Mouse (Mus musculus) liver, embryonic 16.5 days (tissue): Measurements from ENCODE around the gene H2afj. TPM values are rescaled to one million over a fixed set of nuclear protein-coding genes. Genes with fewer than 3 reads are reported as not detected.
"Not testable (repeated sequence)": the region's sequence is repeated elsewhere in the genome, so short reads cannot be mapped to it uniquely, and the experiment has no call there.

Experiments
- ATAC-seq: fragments of 200-750 bp; cut with Nextera tagmentation; 2 replicates; pipeline ENCODE4 v1.8.0; 2017; ENCODE audit warnings: low read depth, mild to moderate bottlenecking, moderate number of reproducible peaks, moderate library complexity
- H3K27ac ChIP-seq: fragments of 300-500 bp; sonication (generic); 2 replicates; pipeline ENCODE4 v1.5.1; 2014; ENCODE audit warnings: mild to moderate bottlenecking, low read length
- H3K27me3 ChIP-seq: fragments of 300-500 bp; sonication (generic); 2 replicates; pipeline ENCODE4 v1.6.1; 2014; ENCODE audit warnings: low read depth, low read length, mixed read lengths; ENCODE audit not compliant: control insufficient read depth, insufficient read depth
- H3K36me3 ChIP-seq: fragments of 300-500 bp; sonication (generic); 2 replicates; pipeline ENCODE4 v1.6.1; 2014; ENCODE audit warnings: mild to moderate bottlenecking; ENCODE audit not compliant: control insufficient read depth, insufficient read depth
- H3K4me1 ChIP-seq: fragments of 300-500 bp; sonication (generic); 2 replicates; pipeline ENCODE4 v1.6.1; 2014; ENCODE audit warnings: low read depth, low read length, mixed read lengths; ENCODE audit not compliant: control insufficient read depth
- H3K4me2 ChIP-seq: fragments of 300-500 bp; sonication (generic); 2 replicates; pipeline ENCODE4 v1.6.1; 2014; ENCODE audit warnings: low read depth, low read length, mixed read lengths
- H3K4me3 ChIP-seq: fragments of 300-500 bp; sonication (generic); 2 replicates; pipeline ENCODE4 v1.5.1; 2014; ENCODE audit warnings: low read depth, mild to moderate bottlenecking, low read length
- H3K9ac ChIP-seq: fragments of 300-500 bp; sonication (generic); 2 replicates; pipeline ENCODE4 v1.6.1; 2014; ENCODE audit warnings: low read depth, low read length
- H3K9me3 ChIP-seq: fragments of 300-500 bp; sonication (generic); replicated peaks from 2 replicates; pipeline ENCODE4 v1.6.1; 2016; ENCODE audit warnings: low read length; ENCODE audit not compliant: control insufficient read depth
- WGBS: fragments of 180-500 bp; shearing (Covaris S2); extraction: QIAGEN DNeasy Blood & Tissue Kit; methylation state at CpG from one replicate; pipeline ENCODE4 v1.1.7; 2014; ENCODE audit not compliant: insufficient replicate concordance; 5-methylcytosine and 5-hydroxymethylcytosine counted together
- polyA plus RNA-seq: library from polyadenylated mRNA; unstranded; fragments of >200 nt; fragmentation: Nextera tagmentation; extraction: Ambion mirVana; gene quantifications from 2 replicates; pipeline ENCODE4 v1.2.1, GENCODE M21; 2015

Gene H2afj
- polyA plus RNA-seq, 1 experiment from 2014 or later, result 126 TPM

DNA sequence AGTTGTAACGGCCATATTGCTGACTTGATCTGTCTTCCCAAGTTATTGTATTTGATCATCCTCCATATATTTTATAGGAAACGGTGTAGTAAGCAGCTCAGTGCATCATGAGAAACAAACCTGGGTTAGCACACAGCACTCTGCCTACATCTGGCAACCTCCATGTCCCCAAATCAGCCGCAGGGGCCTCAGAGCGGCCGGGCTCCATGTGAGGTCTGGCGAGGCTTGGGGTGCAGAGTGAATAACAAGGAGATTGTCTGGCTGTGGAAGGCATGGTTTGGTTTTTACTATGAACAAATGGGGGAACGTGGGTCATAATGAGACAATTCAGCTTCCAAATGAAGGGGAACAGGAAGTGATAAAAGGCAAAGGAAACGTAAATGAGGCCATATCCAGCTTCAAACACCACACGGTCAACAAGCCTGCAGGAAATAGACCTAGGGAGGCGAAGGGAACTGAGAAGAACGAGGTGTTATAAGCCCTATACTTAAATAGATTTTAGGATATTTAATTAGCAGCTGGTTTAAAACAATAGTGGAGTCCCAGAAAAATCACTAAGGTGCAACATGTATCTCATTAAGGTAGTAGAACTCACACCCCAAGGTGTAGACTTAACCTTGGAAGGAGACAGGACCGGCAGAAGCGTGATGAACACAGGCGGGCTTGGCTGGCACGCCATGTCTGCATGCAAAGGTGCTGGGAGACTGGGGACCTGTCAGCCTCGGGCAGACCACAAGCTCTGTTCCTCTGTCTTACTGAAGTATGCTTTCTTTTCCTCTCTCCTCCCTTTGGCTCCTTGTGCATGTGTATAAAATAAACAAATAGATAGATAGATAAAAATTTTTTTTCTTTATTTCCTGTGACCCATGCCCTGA, 14.9 kb upstream of the H2afj start:
- WGBS, result 20% methylated on average over 16 of the region's 16 CpGs
- peak overlapping the region; percentile 68 for H3K4me2 ChIP-seq
- peaks cover 9% of the 10 kb centered on the region for H3K27me3 ChIP-seq
- peaks cover 28% of the 10 kb centered on the region for H3K4me1 ChIP-seq
- ATAC-seq, result no peak
- peak overlapping the region; percentile 58; the same call in 1 of the 2 replicates for H3K9ac ChIP-seq
- H3K4me3 ChIP-seq, result peak overlapping the region; percentile 53
- no peaks in the 10 kb centered on the region for H3K9me3 ChIP-seq
- no peak overlapping the region for H3K27ac ChIP-seq
- no peaks in the 10 kb centered on the region for H3K36me3 ChIP-seq

DNA sequence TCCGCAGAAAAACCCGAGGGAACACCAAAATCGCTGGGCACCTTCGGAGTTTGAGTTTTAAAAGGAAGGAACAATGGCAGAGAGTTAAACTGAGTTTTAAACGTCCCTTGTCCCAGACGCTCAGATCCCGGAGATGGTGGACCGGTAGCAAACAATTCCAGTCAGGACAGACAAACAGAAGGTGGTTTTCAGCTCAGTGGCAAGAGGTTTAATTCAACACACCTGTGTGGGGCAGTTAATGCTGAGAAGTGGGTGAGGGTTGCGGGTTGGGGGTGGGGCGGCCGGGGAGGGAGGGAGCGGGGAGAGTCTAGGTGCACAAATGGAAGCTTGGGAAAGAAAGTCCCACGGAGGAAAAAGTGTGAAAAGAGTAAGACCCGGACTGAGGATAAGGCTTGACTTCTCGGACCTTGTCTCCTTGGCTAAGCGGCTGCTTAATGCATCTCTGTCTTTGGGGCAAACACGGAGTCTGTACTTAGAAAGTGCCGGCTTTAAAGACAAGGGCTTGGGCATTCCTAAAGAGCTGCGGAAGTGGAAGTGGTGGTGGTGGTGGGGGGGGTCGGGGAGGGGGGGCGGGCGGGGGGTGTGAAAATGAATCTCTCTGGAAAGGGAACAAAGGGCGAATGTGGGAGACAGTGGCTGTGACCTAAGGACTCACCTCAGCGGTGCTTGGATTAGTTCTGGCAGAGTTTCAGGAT, 14.1 kb upstream of the H2afj start:
- peak overlapping the region; percentile 58 for H3K9ac ChIP-seq
- WGBS, result under 1% methylated on average over 24 of the region's 24 CpGs
- peaks cover 28% of the 10 kb centered on the region for H3K4me1 ChIP-seq
- H3K4me2 ChIP-seq, result peak overlapping the region; percentile 68
- H3K36me3 ChIP-seq, result no peaks in the 10 kb centered on the region
- no peaks in the 10 kb centered on the region for H3K9me3 ChIP-seq
- H3K27me3 ChIP-seq, result peaks cover 9% of the 10 kb centered on the region
- ATAC-seq, result no peak
- peak overlapping the region; percentile 53 for H3K4me3 ChIP-seq
- H3K27ac ChIP-seq, result no peak overlapping the region

DNA sequence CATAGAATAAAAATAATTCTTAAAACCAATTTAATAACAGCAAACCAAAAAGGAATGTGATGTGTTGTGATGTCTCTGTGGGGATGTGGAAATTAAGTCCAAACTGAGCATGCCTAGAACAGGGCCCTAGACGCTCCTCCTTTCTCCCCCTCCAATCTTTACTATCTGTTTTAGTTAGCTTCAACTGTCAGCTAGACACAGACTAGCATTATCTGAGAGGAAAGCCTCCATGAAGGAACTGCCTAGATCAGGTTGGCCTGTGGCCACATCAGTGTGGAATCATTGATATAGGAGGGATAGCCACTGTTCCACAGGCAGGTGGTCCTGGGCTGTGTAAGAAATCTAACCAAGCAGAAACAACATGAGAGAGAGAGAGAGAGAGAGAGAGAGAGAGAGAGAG, 12.9 kb upstream of the H2afj start:
- Histone ChIP-seq H3K4me3 (no peak overlapping the region), H3K27ac (no peak overlapping the region), H3K9ac (no peak overlapping the region), H3K27me3 (peaks cover 9% of the 10 kb centered on the region), H3K4me1 (peaks cover 28% of the 10 kb centered on the region), H3K9me3 (no peaks in the 10 kb centered on the region), H3K36me3 (no peaks in the 10 kb centered on the region), H3K4me2 (no peak overlapping the region)
- no peak for ATAC-seq
- 23% methylated on average over 1 of the region's 1 CpGs for WGBS

DNA sequence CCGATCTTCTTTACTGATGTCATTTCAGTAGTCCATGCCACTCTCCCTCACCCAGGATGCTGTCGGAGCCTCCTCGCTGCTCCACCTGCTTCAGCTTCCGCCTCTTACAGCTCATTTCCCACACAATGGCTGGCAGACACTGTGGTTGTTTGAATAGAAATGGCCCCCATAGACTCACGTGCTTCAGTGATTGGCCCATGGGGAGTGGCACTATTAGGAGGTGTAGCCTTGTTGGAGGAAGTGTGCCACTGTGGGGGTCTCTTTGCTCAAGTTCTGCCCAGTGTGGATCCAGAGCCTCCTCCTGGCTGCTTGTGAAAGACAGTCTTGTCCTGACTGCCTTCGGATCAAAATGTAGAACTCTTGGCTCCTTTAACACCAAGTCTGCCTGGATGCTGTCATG, 12.2 kb upstream of the H2afj start:
- Histone ChIP-seq H3K36me3 (no peaks in the 10 kb centered on the region), H3K27ac (no peak overlapping the region), H3K4me1 (peaks cover 31% of the 10 kb centered on the region), H3K4me3 (no peak overlapping the region), H3K27me3 (peaks cover 9% of the 10 kb centered on the region), H3K9ac (no peak overlapping the region), H3K9me3 (no peaks in the 10 kb centered on the region), H3K4me2 (no peak overlapping the region)
- WGBS, result 55% methylated on average over 6 of the region's 6 CpGs
- no peak for ATAC-seq

DNA sequence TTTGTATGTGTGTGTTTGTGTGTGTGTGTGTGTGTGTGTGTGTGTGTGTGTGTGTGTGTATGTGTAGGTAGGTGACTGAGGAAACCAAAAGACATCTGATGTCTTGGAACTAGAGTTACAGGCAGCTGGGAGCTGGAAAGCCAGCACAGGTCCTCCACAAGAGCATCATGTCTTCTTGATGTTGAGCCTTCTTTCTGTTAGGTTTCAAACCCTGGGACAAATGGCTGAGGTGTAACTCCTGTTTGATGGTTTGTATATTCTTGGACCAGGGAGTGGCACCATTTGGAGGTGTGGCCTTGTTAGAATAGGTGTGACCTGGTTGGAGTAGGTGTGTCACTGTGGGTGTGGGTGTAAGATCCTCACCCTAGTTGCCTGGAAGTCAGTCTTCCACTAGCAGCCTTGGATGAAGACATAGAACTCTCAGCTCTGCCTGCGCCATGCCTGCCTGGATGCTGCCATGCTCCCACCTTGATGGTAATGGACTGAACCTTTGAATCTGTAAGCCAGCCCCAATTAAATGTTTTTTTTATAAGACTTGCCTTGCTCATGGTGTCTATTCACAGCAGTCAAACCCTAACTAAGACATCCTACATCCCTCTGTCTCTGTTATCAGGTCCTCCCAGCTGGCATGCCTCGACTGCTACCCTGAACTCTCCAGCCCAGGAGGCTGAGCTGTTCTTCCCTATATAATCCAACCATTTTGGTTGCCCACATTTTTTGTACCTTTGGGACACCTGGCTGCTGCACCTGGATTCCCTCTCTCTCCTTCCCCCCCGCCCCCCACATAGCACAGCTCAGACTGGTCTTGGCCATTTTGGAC, 10.0 kb upstream of the H2afj start:
- 43% methylated on average over 3 of the region's 3 CpGs for WGBS
- H3K27me3 ChIP-seq, H3K36me3 ChIP-seq, H3K9me3 ChIP-seq: not testable (repeated sequence)
- Histone ChIP-seq H3K4me1 (peaks cover 41% of the 10 kb centered on the region), H3K27ac (peak overlapping the region; percentile 97), H3K4me2 (peak overlapping the region; percentile 58), H3K9ac (peak overlapping the region; percentile 71), H3K4me3 (peak overlapping the region; percentile 66)
- peak; percentile 96 for ATAC-seq

DNA sequence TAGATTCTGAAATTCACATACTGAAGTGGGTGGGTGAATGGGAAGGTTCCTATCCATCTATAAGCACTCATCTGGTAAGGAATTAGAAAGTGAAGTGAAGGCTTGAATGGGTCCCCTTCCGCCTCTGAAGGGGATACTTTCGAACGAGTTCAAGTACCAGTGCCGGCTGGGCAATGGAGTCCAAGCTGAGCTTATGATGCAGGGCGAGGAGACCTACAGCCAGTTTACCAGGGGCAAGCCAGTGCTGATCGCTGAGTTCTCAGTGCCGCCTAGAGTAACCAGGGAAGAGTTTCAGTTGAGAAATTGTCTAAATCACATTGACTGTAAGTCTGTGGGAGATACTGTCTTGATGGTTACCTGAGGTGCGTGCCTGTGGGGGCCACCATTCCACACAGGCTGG, 7.3 kb upstream of the H2afj start:
- ATAC-seq, result no peak
- Histone ChIP-seq H3K4me3 (no peak overlapping the region), H3K4me2 (no peak overlapping the region), H3K27ac (no peak overlapping the region), H3K4me1 (peaks cover 34% of the 10 kb centered on the region), H3K9ac (no peak overlapping the region), H3K27me3 (no peaks in the 10 kb centered on the region), H3K36me3 (no peaks in the 10 kb centered on the region), H3K9me3 (no peaks in the 10 kb centered on the region)
- 85% methylated on average over 8 of the region's 8 CpGs for WGBS

DNA sequence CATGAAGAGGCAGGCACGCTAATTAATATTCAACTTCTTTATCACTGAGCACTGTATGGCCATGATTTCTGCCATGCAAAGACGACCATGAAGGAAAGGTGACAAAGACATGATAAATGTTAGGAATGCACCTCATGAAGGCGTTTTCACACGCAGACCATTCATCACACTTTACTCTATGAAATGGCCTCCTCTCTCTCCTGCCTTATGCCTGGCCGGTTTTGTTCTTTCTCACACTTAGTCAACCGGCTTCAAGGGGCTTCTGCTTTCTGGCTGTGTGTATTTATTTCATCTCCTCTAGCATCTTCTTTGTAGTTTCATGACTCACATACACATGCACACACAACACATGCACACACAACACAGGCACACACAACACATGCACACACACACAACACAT, 6.8 kb upstream of the H2afj start:
- Histone ChIP-seq H3K27ac (no peak overlapping the region), H3K4me1 (peaks cover 37% of the 10 kb centered on the region), H3K4me3 (no peak overlapping the region), H3K27me3 (no peaks in the 10 kb centered on the region), H3K4me2 (no peak overlapping the region), H3K36me3 (no peaks in the 10 kb centered on the region), H3K9ac (no peak overlapping the region), H3K9me3 (no peaks in the 10 kb centered on the region)
- 60% methylated on average over 6 of the region's 6 CpGs for WGBS
- ATAC-seq, result no peak

DNA sequence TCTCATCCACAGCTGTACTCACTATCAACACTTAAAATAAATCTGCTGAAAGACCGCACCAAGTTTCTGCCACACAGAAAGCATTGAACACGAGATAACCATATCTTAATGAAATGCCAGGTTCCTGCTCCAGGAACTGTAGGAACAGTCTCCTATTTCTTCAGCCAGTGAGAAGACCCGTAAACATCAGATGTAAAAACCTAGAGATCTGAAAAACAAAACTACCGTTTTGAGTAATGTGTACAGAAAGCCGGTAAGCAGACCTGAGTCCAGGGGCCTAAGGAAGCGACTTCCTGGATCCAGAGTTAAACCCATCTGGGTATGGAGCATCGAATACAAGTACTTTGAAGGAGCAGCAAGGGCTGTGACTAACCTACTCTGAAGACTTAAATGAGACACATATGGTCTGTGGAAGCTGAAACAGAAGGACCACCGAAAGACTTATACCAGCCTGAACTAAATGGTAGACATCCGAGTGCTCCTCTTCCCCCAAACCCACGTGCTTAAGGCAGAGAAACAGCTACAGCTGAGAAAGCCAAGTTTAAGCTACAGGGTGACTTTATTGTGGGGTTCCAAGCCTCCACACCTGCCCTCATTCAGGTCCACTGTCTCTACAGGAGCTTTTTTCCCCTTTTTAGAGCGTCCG, 4.8 kb upstream of the H2afj start:
- Histone ChIP-seq H3K4me3 (peak overlapping the region; percentile 77), H3K4me2 (peak overlapping the region; percentile 86), H3K9ac (peak overlapping the region; percentile 95), H3K9me3 (no peaks in the 10 kb centered on the region), H3K27me3 (no peaks in the 10 kb centered on the region), H3K36me3 (no peaks in the 10 kb centered on the region), H3K27ac (peak overlapping the region; percentile 100), H3K4me1 (peaks cover 41% of the 10 kb centered on the region)
- WGBS, result 4% methylated on average over 12 of the region's 12 CpGs
- no peak for ATAC-seq
